Mouse (Mus musculus): ENCODE measurements around the gene Avp. TPM values are rescaled to one million over a fixed set of nuclear protein-coding genes. Genes with fewer than 3 reads are reported as not detected.
A peak's percentile ranks its signal among the peaks of the same experiment; 100 is the strongest.

Avp gene
- polyA plus RNA-seq (2012; rRNA removed) = not detected in 2 replicates

DNA sequence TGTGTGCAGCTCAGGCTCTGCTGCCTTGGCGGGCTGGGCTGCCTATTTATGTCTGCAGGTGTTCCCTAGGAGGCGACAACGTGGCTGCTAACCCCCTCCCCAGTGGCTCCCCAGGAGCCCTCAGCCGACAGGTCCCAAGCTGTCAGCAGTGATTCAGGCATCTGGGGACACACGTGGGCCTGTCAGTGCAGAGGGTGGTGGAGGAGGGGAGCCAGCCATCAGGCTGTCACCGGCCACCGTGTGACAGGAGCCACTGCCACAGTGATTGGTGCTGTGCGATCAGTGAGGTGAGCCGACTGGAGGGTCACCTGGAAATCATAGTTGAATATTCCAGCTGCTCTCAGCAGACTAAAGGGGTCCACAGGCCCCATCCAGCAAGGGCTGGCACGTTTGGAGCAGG lies at the start of gene Avp:
Avp (minus strand) TSS at position 3 of the 400 bp plus-strand sequence.
- H3K36me3 ChIP-seq (ENCODE audit: control insufficient read depth, insufficient read depth, low read length) = no peaks in the 10 kb centered on the region
- H3K4me1 ChIP-seq (ENCODE audit: control insufficient read depth, insufficient read depth, low read length) = peaks cover 7% of the 10 kb centered on the region
- no peak within 1 kb of the TSS for H3K4me3 ChIP-seq (ENCODE audit: control insufficient read depth, low read depth, low read length)
- no peaks in the 10 kb centered on the region for H3K27me3 ChIP-seq (ENCODE audit: control insufficient read depth, insufficient read depth, low read length)
- TF ChIP-seq CTCF (IDR thresholded peaks at IDR 0.05; ENCODE audit: control insufficient read depth, insufficient read depth, insufficient replicate concordance, low read depth, low read length) = no peak
- TF ChIP-seq POLR2A (IDR thresholded peaks at IDR 0.05; ENCODE audit: control insufficient read depth, low read depth, low read length) = no peak
- no peak within 1 kb of the TSS for H3K27ac ChIP-seq (ENCODE audit: control insufficient read depth, insufficient read depth, low read depth, low read length)

- peak within 1 kb of the TSS; percentile 98 for H3K4me3 ChIP-seq (ENCODE audit: control insufficient read depth, low read depth, low read length)
- TF ChIP-seq POLR2A (IDR thresholded peaks at IDR 0.05; ENCODE audit: control insufficient read depth, low read depth, low read length) (peak; percentile 61; the same call in 1 of the 2 replicates), CTCF (IDR thresholded peaks at IDR 0.05; ENCODE audit: control insufficient read depth, insufficient read depth, insufficient replicate concordance, low read depth, low read length) (no peak)
- peak within 1 kb of the TSS; percentile 77 for H3K27ac ChIP-seq (ENCODE audit: control insufficient read depth, insufficient read depth, low read depth, low read length)
- peaks cover 10% of the 10 kb centered on the region for H3K4me1 ChIP-seq (ENCODE audit: control insufficient read depth, insufficient read depth, low read length)
- H3K27me3 ChIP-seq (ENCODE audit: control insufficient read depth, insufficient read depth, low read length) = no peaks in the 10 kb centered on the region
- H3K36me3 ChIP-seq (ENCODE audit: control insufficient read depth, insufficient read depth, low read length) = no peaks in the 10 kb centered on the region; the same call in 1 of the 2 replicates
These were observed 47.5 kb upstream of the Avp start, which contains the start of the genes Fastkd5 and Ubox5 for GRCm38 (mm10) chr2:130629839-130630203. Gene Fastkd5, minus strand, starts transcription at chr2:130630027. Gene Ubox5, minus strand, starts transcription at chr2:130630038.

- Histone ChIP-seq H3K4me3 (ENCODE audit: control insufficient read depth, low read depth, low read length) (peak overlapping the region; percentile 98), H3K4me1 (ENCODE audit: control insufficient read depth, insufficient read depth, low read length) (peaks cover 6% of the 10 kb centered on the region), H3K27ac (ENCODE audit: control insufficient read depth, insufficient read depth, low read depth, low read length) (peak overlapping the region; percentile 77), H3K36me3 (ENCODE audit: control insufficient read depth, insufficient read depth, low read length) (no peaks in the 10 kb centered on the region; the same call in 1 of the 2 replicates), H3K27me3 (ENCODE audit: control insufficient read depth, insufficient read depth, low read length) (no peaks in the 10 kb centered on the region)
- 0 out of 2 replicates have a peak, but pooled peaks have one; percentile 5 for TF ChIP-seq POLR2A (IDR thresholded peaks at IDR 0.05; ENCODE audit: control insufficient read depth, low read depth, low read length)
- TF ChIP-seq CTCF (IDR thresholded peaks at IDR 0.05; ENCODE audit: control insufficient read depth, insufficient read depth, insufficient replicate concordance, low read depth, low read length) = no peak
These were observed 46.9 kb upstream of the Avp start for GRCm38 (mm10) chr2:130629080-130629838.

GRCm38 (mm10) chr2:130628424-130628823 lies 46.1 kb upstream of the Avp start:
- Histone ChIP-seq H3K4me1 (ENCODE audit: control insufficient read depth, insufficient read depth, low read length) (peaks cover 3% of the 10 kb centered on the region; the same call in 1 of the 2 replicates), H3K27me3 (ENCODE audit: control insufficient read depth, insufficient read depth, low read length) (no peaks in the 10 kb centered on the region), H3K27ac (ENCODE audit: control insufficient read depth, insufficient read depth, low read depth, low read length) (no peak overlapping the region), H3K36me3 (ENCODE audit: control insufficient read depth, insufficient read depth, low read length) (no peaks in the 10 kb centered on the region; the same call in 1 of the 2 replicates), H3K4me3 (ENCODE audit: control insufficient read depth, low read depth, low read length) (no peak overlapping the region)
- TF ChIP-seq POLR2A (IDR thresholded peaks at IDR 0.05; ENCODE audit: control insufficient read depth, low read depth, low read length) = no peak

GRCm38 (mm10) chr2:130618972-130619371 lies 36.6 kb upstream of the Avp start:
- H3K4me3 ChIP-seq (ENCODE audit: control insufficient read depth, low read depth, low read length) = no peak overlapping the region
- H3K36me3 ChIP-seq (ENCODE audit: control insufficient read depth, insufficient read depth, low read length) = peaks cover 5% of the 10 kb centered on the region
- no peaks in the 10 kb centered on the region for H3K27me3 ChIP-seq (ENCODE audit: control insufficient read depth, insufficient read depth, low read length)
- TF ChIP-seq CTCF (IDR thresholded peaks at IDR 0.05; ENCODE audit: control insufficient read depth, insufficient read depth, insufficient replicate concordance, low read depth, low read length) = no peak
- H3K27ac ChIP-seq (ENCODE audit: control insufficient read depth, insufficient read depth, low read depth, low read length) = no peak overlapping the region
- H3K4me1 ChIP-seq (ENCODE audit: control insufficient read depth, insufficient read depth, low read length) = no peaks in the 10 kb centered on the region

- Histone ChIP-seq H3K27ac (ENCODE audit: control insufficient read depth, insufficient read depth, low read depth, low read length) (no peak overlapping the region), H3K4me3 (ENCODE audit: control insufficient read depth, low read depth, low read length) (no peak overlapping the region), H3K27me3 (ENCODE audit: control insufficient read depth, insufficient read depth, low read length) (no peaks in the 10 kb centered on the region), H3K36me3 (ENCODE audit: control insufficient read depth, insufficient read depth, low read length) (peaks cover 5% of the 10 kb centered on the region), H3K4me1 (ENCODE audit: control insufficient read depth, insufficient read depth, low read length) (no peaks in the 10 kb centered on the region)
- TF ChIP-seq CTCF (IDR thresholded peaks at IDR 0.05; ENCODE audit: control insufficient read depth, insufficient read depth, insufficient replicate concordance, low read depth, low read length) (no peak), POLR2A (IDR thresholded peaks at IDR 0.05; ENCODE audit: control insufficient read depth, low read depth, low read length) (no peak)
These were observed 30.7 kb upstream of the Avp start for GRCm38 (mm10) chr2:130613091-130613490.

DNA sequence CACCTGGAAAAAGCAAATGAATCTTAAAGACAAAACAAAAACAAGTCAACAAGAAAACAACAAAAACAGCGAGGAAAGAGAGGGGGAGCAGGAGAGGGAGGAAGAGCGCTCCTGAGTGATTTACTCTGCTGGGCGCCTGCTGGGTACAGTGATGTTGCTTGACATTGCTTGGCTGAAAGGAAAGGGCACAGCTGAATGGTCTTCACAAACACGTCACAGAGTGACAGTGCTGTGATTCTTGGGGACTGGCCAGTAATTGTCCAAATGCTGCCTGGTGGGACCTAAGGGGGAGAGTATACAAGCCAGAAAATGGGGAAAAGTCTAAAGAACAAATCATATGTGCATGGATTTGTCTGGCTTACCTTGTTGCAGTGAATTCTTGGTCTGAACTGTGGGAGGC lies 19.8 kb upstream of the Avp start:
- Histone ChIP-seq H3K27ac (ENCODE audit: control insufficient read depth, insufficient read depth, low read depth, low read length) (no peak overlapping the region), H3K27me3 (ENCODE audit: control insufficient read depth, insufficient read depth, low read length) (no peaks in the 10 kb centered on the region), H3K4me1 (ENCODE audit: control insufficient read depth, insufficient read depth, low read length) (no peaks in the 10 kb centered on the region), H3K4me3 (ENCODE audit: control insufficient read depth, low read depth, low read length) (no peak overlapping the region), H3K36me3 (ENCODE audit: control insufficient read depth, insufficient read depth, low read length) (peaks cover 9% of the 10 kb centered on the region)
- TF ChIP-seq POLR2A (IDR thresholded peaks at IDR 0.05; ENCODE audit: control insufficient read depth, low read depth, low read length) (no peak), CTCF (IDR thresholded peaks at IDR 0.05; ENCODE audit: control insufficient read depth, insufficient read depth, insufficient replicate concordance, low read depth, low read length) (no peak)
